Mouse (Mus musculus): Measurements from ENCODE around the gene Fbxo41. TPM values are rescaled to one million over a fixed set of nuclear protein-coding genes. Genes with fewer than 3 reads are reported as not detected.

The Fbxo41 gene
- polyA plus RNA-seq, 1 experiment from 2014 or later, result 1.1 TPM

DNA sequence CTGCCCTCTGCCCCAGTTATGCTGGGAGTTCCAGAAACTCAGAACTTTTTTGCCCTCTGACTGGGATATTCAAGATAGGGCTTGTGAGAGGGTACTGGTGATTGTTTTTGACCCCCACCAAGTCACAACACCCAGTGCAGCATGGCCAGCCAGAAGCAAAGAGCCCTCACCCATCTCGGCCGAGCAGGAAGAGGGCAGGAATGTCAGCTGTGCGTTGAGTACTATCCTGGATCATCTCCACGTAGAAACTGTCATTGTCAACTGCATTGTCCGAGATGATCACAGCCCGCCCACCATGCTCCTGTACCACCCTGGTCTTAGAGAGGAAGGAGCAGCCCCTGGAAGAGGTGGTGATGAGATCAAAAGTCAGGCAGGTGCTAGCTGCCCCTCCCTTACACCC lies 55.4 kb downstream of the Fbxo41 start:
- no peak for ATAC-seq (ENCODE audit: insufficient read depth, low FRiP score, low TSS enrichment)
- no peaks in the 10 kb centered on the region for H3K9me3 ChIP-seq (ENCODE audit: control insufficient read depth, low read length)
- H3K4me3 ChIP-seq (ENCODE audit: low read depth, low read length), result no peak overlapping the region
- peaks cover 10% of the 10 kb centered on the region for H3K36me3 ChIP-seq (ENCODE audit: control insufficient read depth, insufficient read depth, low read length)
- H3K4me2 ChIP-seq (ENCODE audit: low read depth), result no peak overlapping the region
- H3K27me3 ChIP-seq (ENCODE audit: control insufficient read depth, insufficient read depth, low read length), result no peaks in the 10 kb centered on the region
- H3K4me1 ChIP-seq (ENCODE audit: control insufficient read depth, insufficient read depth, low read length), result no peaks in the 10 kb centered on the region
- H3K9ac ChIP-seq (ENCODE audit: low read length), result no peak overlapping the region
- WGBS, result 83% methylated on average over 6 of the region's 6 CpGs
- H3K27ac ChIP-seq (ENCODE audit: low read depth, low read length), result no peak overlapping the region
- DNase-seq (ENCODE audit: low spot score), result no peak

DNA sequence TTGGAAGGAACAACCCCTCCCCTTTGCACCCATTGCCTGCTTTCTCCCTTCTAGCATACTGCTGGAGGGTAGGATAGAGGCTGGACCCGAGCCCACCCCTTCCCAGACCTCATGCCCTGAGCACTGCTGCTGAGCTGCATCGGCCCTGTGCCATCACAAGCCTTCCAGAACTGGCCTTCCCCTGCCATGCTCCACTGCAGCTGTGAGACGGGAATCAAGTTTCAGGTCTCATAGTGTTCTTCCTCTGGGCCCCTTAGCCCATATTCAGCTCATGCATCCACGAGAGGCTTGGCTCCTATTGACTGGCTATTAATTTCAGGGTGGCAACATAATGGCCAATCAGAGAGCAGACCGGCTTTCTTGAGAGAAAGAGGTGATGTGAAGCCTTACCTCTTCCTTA lies 57.5 kb downstream of the Fbxo41 start:
- Histone ChIP-seq H3K27ac (ENCODE audit: low read depth, low read length) (no peak overlapping the region), H3K4me2 (ENCODE audit: low read depth) (no peak overlapping the region), H3K4me3 (ENCODE audit: low read depth, low read length) (no peak overlapping the region), H3K9me3 (ENCODE audit: control insufficient read depth, low read length) (no peaks in the 10 kb centered on the region), H3K36me3 (ENCODE audit: control insufficient read depth, insufficient read depth, low read length) (peaks cover 13% of the 10 kb centered on the region), H3K27me3 (ENCODE audit: control insufficient read depth, insufficient read depth, low read length) (no peaks in the 10 kb centered on the region), H3K9ac (ENCODE audit: low read length) (no peak overlapping the region), H3K4me1 (ENCODE audit: control insufficient read depth, insufficient read depth, low read length) (no peaks in the 10 kb centered on the region)
- 84% methylated on average over 5 of the region's 5 CpGs for WGBS
- ATAC-seq (ENCODE audit: insufficient read depth, low FRiP score, low TSS enrichment) (no peak), DNase-seq (ENCODE audit: low spot score) (no peak)

DNA sequence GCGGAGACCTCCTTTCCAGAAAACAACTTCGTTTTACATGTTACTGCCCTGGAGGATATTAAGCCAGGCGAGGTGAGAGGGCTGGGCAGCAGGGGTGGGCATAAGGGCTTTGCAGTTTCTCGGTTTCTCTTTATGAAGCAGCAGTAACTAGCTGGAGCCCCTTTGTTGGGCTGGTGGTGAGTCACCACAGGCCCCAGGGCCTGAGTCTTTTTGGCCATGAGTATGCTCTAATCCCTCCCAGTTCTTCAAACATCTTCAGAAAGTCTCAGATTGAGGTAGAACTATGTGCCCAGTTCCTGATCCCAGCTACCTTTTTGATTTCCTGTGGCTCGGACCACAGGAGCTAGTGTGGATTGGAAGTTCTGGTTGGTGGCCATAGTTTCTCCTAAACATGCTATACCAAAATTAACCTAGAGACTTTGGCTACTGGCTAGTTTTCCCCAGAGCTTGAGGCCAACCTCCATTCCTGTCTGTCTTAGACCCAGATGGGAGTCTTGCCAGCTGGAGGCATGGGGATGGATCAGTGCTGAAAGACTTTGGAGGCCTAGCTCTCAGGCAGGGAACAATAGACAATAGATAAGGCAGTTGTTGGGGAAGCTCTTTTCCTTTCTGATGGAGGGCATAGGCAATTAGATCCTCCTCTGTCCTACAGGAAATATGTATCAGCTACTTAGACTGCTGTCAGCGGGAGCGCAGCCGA lies 58.4 kb downstream of the Fbxo41 start:
- peaks cover 13% of the 10 kb centered on the region for H3K36me3 ChIP-seq (ENCODE audit: control insufficient read depth, insufficient read depth, low read length)
- H3K4me2 ChIP-seq (ENCODE audit: low read depth), result no peak overlapping the region
- no peak overlapping the region; the same call in 1 of the 2 replicates for H3K9ac ChIP-seq (ENCODE audit: low read length)
- DNase-seq (ENCODE audit: low spot score) (no peak), ATAC-seq (ENCODE audit: insufficient read depth, low FRiP score, low TSS enrichment) (no peak)
- no peak overlapping the region for H3K27ac ChIP-seq (ENCODE audit: low read depth, low read length)
- H3K27me3 ChIP-seq (ENCODE audit: control insufficient read depth, insufficient read depth, low read length), result no peaks in the 10 kb centered on the region
- H3K9me3 ChIP-seq (ENCODE audit: control insufficient read depth, low read length), result no peaks in the 10 kb centered on the region
- no peak overlapping the region for H3K4me3 ChIP-seq (ENCODE audit: low read depth, low read length)
- H3K4me1 ChIP-seq (ENCODE audit: control insufficient read depth, insufficient read depth, low read length), result no peaks in the 10 kb centered on the region
- 91% methylated on average over 8 of the region's 8 CpGs for WGBS

GRCm38 (mm10) chr6:85443488-85444233 lies 59.1 kb downstream of the Fbxo41 start:
- DNase-seq (ENCODE audit: low spot score) (no peak), ATAC-seq (ENCODE audit: insufficient read depth, low FRiP score, low TSS enrichment) (no peak)
- no peaks in the 10 kb centered on the region for H3K9me3 ChIP-seq (ENCODE audit: control insufficient read depth, low read length)
- H3K27me3 ChIP-seq (ENCODE audit: control insufficient read depth, insufficient read depth, low read length), result no peaks in the 10 kb centered on the region
- no peak overlapping the region for H3K9ac ChIP-seq (ENCODE audit: low read length)
- H3K4me2 ChIP-seq (ENCODE audit: low read depth), result no peak overlapping the region
- peaks cover 15% of the 10 kb centered on the region for H3K36me3 ChIP-seq (ENCODE audit: control insufficient read depth, insufficient read depth, low read length)
- 86% methylated on average over 3 of the region's 3 CpGs for WGBS
- no peak overlapping the region for H3K27ac ChIP-seq (ENCODE audit: low read depth, low read length)
- H3K4me1 ChIP-seq (ENCODE audit: control insufficient read depth, insufficient read depth, low read length), result no peaks in the 10 kb centered on the region
- H3K4me3 ChIP-seq (ENCODE audit: low read depth, low read length), result no peak overlapping the region

- Histone ChIP-seq H3K9me3 (ENCODE audit: control insufficient read depth, low read length) (no peaks in the 10 kb centered on the region), H3K4me2 (ENCODE audit: low read depth) (no peak overlapping the region), H3K9ac (ENCODE audit: low read length) (no peak overlapping the region), H3K4me3 (ENCODE audit: low read depth, low read length) (no peak overlapping the region), H3K27me3 (ENCODE audit: control insufficient read depth, insufficient read depth, low read length) (no peaks in the 10 kb centered on the region), H3K27ac (ENCODE audit: low read depth, low read length) (no peak overlapping the region), H3K36me3 (ENCODE audit: control insufficient read depth, insufficient read depth, low read length) (peaks cover 14% of the 10 kb centered on the region), H3K4me1 (ENCODE audit: control insufficient read depth, insufficient read depth, low read length) (no peaks in the 10 kb centered on the region)
- ATAC-seq (ENCODE audit: insufficient read depth, low FRiP score, low TSS enrichment), result no peak
- WGBS, result 87% methylated on average over 4 of the region's 4 CpGs
- DNase-seq (ENCODE audit: low spot score), result no peak
Observed at GRCm38 (mm10) chr6:85441142-85441541, 61.7 kb downstream of the Fbxo41 start.

- Histone ChIP-seq H3K9me3 (ENCODE audit: control insufficient read depth, low read length) (no peaks in the 10 kb centered on the region), H3K27ac (ENCODE audit: low read depth, low read length) (no peak overlapping the region), H3K4me2 (ENCODE audit: low read depth) (no peak overlapping the region), H3K9ac (ENCODE audit: low read length) (no peak overlapping the region), H3K36me3 (ENCODE audit: control insufficient read depth, insufficient read depth, low read length) (peaks cover 5% of the 10 kb centered on the region), H3K4me3 (ENCODE audit: low read depth, low read length) (no peak overlapping the region), H3K27me3 (ENCODE audit: control insufficient read depth, insufficient read depth, low read length) (no peaks in the 10 kb centered on the region), H3K4me1 (ENCODE audit: control insufficient read depth, insufficient read depth, low read length) (no peaks in the 10 kb centered on the region; the same call in 1 of the 2 replicates)
- ATAC-seq (ENCODE audit: insufficient read depth, low FRiP score, low TSS enrichment) (no peak), DNase-seq (ENCODE audit: low spot score) (no peak)
- 94% methylated on average over 5 of the region's 6 CpGs for WGBS
Observed at GRCm38 (mm10) chr6:85436631-85437030, 66.2 kb downstream of the Fbxo41 start.

DNA sequence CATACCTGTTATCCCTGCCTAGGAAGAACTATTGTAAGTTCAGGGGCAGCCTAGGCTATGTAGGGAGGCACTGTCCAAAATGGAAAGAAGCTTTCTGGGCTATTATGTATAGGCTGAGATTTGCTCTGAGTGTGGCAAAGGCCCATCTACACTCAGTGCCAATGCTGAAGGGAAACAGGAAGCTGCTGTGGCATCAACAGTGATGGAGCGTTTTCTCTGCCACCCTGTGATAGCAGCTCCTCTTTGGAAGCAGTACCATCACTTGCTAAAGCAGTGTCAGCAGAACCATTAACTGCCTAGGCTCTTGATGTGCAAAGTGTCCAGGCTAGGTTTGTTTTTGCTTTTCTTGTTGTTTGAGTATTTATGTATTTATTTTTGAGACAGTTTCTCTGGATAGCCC lies 66.6 kb downstream of the Fbxo41 start:
- Histone ChIP-seq H3K4me3 (ENCODE audit: low read depth, low read length) (no peak overlapping the region), H3K27me3 (ENCODE audit: control insufficient read depth, insufficient read depth, low read length) (no peaks in the 10 kb centered on the region), H3K4me1 (ENCODE audit: control insufficient read depth, insufficient read depth, low read length) (no peaks in the 10 kb centered on the region; the same call in 1 of the 2 replicates), H3K9me3 (ENCODE audit: control insufficient read depth, low read length) (no peaks in the 10 kb centered on the region), H3K9ac (ENCODE audit: low read length) (no peak overlapping the region), H3K4me2 (ENCODE audit: low read depth) (no peak overlapping the region), H3K27ac (ENCODE audit: low read depth, low read length) (no peak overlapping the region), H3K36me3 (ENCODE audit: control insufficient read depth, insufficient read depth, low read length) (peaks cover 5% of the 10 kb centered on the region)
- 97% methylated on average over 1 of the region's 1 CpGs for WGBS
- no peak for DNase-seq (ENCODE audit: low spot score)
- no peak for ATAC-seq (ENCODE audit: insufficient read depth, low FRiP score, low TSS enrichment)

- WGBS, result 87% methylated on average over 5 of the region's 5 CpGs
- Histone ChIP-seq H3K27ac (ENCODE audit: low read depth, low read length) (no peak overlapping the region), H3K9ac (ENCODE audit: low read length) (no peak overlapping the region), H3K4me1 (ENCODE audit: control insufficient read depth, insufficient read depth, low read length) (no peaks in the 10 kb centered on the region; the same call in 1 of the 2 replicates), H3K4me3 (ENCODE audit: low read depth, low read length) (no peak overlapping the region), H3K9me3 (ENCODE audit: control insufficient read depth, low read length) (no peaks in the 10 kb centered on the region), H3K27me3 (ENCODE audit: control insufficient read depth, insufficient read depth, low read length) (no peaks in the 10 kb centered on the region), H3K4me2 (ENCODE audit: low read depth) (no peak overlapping the region), H3K36me3 (ENCODE audit: control insufficient read depth, insufficient read depth, low read length) (peaks cover 3% of the 10 kb centered on the region; the same call in 1 of the 2 replicates)
- DNase-seq (ENCODE audit: low spot score), result no peak
- no peak for ATAC-seq (ENCODE audit: insufficient read depth, low FRiP score, low TSS enrichment)
Observed at GRCm38 (mm10) chr6:85433865-85434264, 68.9 kb downstream of the Fbxo41 start.

All from neural tube, embryonic 11.5 days (tissue).